Mouse (Mus musculus): ENCODE results near the gene Rbfox2.

GRCm38 (mm10) chr15:77102685-77103084, 204.1 kb downstream of the Rbfox2 start:
- TF ChIP-seq CTCF (IDR thresholded peaks at IDR 0.05; ENCODE audit: low read depth, low read length) (no peak), POLR2A (IDR thresholded peaks at IDR 0.05; ENCODE audit: extremely low read depth, insufficient read depth, low read length) (no peak)

Data from liver, adult 2 months (tissue).